Mouse (Mus musculus) spleen, adult 2 months (tissue): ENCODE data around the gene Prm2.

Source experiments
- CTCF ChIP-seq: fragments of 200-500 bp; IDR thresholded peaks from 2 replicates; pipeline ENCODE4 v1.5.1; 2011; ENCODE audit warnings: mild to moderate bottlenecking, inconsistent platforms; ENCODE audit not compliant: insufficient read depth, insufficient read length, insufficient replicate concordance; ENCODE audit errors: extremely low read depth
- POLR2A ChIP-seq: fragments of 200-500 bp; IDR thresholded peaks from 2 replicates; pipeline ENCODE4 v1.6.1; 2011; ENCODE audit warnings: low read depth, low read length, inconsistent platforms

DNA sequence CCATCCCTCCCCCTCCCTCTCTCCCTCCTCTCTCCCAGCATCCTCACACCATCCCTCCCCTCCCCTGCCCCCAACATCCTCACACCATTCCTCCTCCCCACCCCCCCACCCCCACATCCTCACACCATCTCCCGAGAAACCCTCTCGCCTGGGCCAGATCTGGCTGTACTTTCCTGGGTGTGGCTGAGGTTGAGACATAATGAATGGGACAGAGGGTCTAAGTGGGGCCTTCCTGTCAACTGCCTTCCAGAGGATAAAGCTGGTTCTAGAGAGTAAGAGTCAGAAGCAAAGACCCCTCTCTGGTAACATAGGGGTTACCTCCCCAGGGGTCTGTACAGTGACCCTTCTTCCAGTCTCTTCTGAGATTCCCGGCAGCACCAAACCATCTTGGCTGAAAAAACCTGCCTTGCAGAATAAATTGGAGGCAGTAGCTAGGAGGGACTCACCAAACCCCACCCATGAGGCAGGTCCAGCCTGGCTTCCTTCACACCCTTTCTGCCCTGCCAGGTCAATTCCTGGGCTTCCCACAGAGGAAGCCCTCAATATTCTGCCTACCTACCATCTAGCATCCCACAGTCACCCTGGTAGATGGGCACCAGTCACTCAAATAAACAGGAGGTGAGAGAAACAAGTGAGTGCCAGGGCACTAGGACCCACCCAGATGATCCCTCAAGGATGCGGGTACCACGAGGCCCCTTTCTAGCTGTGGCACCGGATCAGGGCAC is 32.2 kb downstream of the Prm2 start:
- TF ChIP-seq CTCF (no peak), POLR2A (no peak)
